Mouse (Mus musculus) embryonic stem cell, embryonic (primary cell): ENCODE results near the gene 1700113H08Rik.

Experiments used
- CTCF ChIA-PET, 4 experiments: fragments of 300-600 bp in 2 of 4; fragments of 350-600 bp in 2 of 4; sonication (Branson Sonifier 250); formaldehyde crosslinking; loops; one replicate each; lab custom pipeline; 2022; ENCODE audit warnings: inconsistent platforms in 2 of 4; lab: Charles Lee
- POLR2A ChIA-PET, 4 experiments: fragments of 300-600 bp in 2 of 4; fragments of 350-600 bp in 2 of 4; sonication (Branson Sonifier 250); formaldehyde crosslinking; loops; one replicate each; lab custom pipeline; 2022; ENCODE audit warnings: antibody characterized with exemption in 4 of 4, inconsistent platforms in 1 of 4; lab: Charles Lee

1700113H08Rik gene

GRCm38 (mm10) chr10:87057500-87058250, at the start of gene 1700113H08Rik:
Gene 1700113H08Rik (plus strand): TSS chr10:87058045.
- POLR2A ChIA-PET: no interaction called here
- CTCF ChIA-PET: interaction anchor here (0.5 to 2.1 kb wide), 6 partner anchors 20 to 757 kb away, joined by 3 to 5 read pairs (median 4); no protein-coding TSS in a partner anchor

GRCm38 (mm10) chr10:87008215-87008499, 49.7 kb upstream of the 1700113H08Rik start:
- POLR2A ChIA-PET: no interaction called here

DNA sequence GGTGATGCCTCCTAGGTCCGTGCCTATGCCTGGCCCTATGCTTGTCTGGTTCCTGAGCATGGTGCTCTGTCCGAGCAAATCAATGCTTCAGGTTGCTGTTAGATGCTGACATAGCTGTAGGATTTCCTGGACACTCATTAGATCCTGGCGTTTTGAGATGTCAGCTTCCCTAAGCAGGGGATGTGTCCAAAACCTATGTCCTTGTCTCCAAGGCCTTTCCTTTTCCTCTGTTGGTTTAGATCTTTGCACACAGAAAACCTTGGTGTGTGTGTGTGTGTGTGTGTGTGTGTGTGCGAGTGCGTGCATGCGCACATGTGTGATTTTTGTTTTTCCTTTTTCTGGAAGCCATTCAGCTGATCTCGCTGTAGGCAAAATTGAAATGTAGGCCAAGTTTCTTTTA, 45.8 kb upstream of the 1700113H08Rik start:
- POLR2A ChIA-PET: interaction anchor here in 1 of 4 experiments (0.6 kb wide), 1 partner anchor 175 kb away, joined by 3 read pairs; no protein-coding TSS in a partner anchor
- CTCF ChIA-PET: interaction anchor here in 1 of 4 experiments (0.6 kb wide), 1 partner anchor 54 kb away, joined by 6 read pairs; no protein-coding TSS in a partner anchor

More at GRCm38 (mm10) chr10:87008215-87008499, 49.7 kb upstream of the 1700113H08Rik start:
- CTCF ChIA-PET: no interaction called here

- CTCF ChIA-PET: interaction anchor here in 1 of 4 experiments (2.1 kb wide), 1 partner anchor 10 kb away, joined by 7 read pairs; no protein-coding TSS in a partner anchor
- POLR2A ChIA-PET: no interaction called here
Measured at GRCm38 (mm10) chr10:87014391-87014965, 43.4 kb upstream of the 1700113H08Rik start.

DNA sequence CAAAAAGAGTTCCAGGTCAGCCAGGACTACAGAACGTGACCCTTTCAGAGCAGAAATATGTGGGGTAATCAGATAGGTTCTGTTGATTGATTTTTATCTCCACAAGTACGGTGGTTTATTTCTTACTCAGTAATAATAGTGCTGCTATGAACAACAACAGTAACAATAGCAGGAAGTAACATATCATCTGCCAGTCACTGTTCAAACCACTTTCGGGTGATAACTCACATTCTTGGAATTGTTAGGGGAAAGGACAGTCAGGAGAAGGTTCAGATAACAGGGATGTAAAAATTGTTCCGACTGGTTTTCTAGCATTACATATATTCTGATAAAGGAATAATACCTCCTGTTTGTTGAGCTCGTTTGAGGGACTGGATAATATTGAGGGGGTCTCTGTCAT, 42.4 kb upstream of the 1700113H08Rik start:
- CTCF ChIA-PET: interaction anchor here in 2 of 4 experiments (1.1 to 2.1 kb wide), 3 partner anchors 8 to 44 kb away, joined by 3 to 7 read pairs (median 4); no protein-coding TSS in a partner anchor

DNA sequence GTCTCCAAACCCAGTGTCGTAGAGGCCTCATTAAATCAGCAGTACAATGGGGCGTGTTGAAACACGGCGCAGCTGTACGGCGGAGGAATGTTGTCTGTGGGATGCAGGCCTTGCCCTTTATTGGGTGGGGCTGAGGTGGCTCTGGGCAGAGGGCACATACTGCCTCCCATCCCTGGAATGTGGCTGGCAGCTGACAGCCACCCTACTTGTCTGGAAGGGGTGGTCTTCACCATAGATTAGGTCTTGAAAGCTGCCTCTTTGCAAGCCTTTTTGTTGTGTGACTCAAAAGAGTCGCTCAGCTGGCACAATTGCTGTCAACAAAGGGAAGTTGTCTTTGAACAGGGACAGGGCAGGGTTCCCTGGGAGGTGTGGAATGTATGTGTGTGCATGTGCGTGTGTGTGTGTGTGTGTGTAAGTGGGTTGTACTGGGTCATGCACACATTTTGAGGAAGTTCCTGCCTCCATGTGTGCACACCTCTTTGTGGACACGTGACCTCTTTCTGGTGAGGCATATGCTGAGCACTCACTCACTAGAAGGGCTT, 41.6 kb upstream of the 1700113H08Rik start:
- POLR2A ChIA-PET: interaction anchor here in 1 of 4 experiments (0.7 kb wide), 1 partner anchor 1204 kb away, joined by 3 read pairs; no protein-coding TSS in a partner anchor

More for the DNA sequence above, 42.4 kb upstream of the 1700113H08Rik start:
- POLR2A ChIA-PET: interaction anchor here in 1 of 4 experiments (0.7 kb wide), 1 partner anchor 1205 kb away, joined by 3 read pairs; no protein-coding TSS in a partner anchor

GRCm38 (mm10) chr10:87018876-87019275, 39.0 kb upstream of the 1700113H08Rik start:
- POLR2A ChIA-PET: interaction anchor here in 1 of 4 experiments (0.9 kb wide), 1 partner anchor 9 kb away, joined by 3 read pairs; no protein-coding TSS in a partner anchor
- CTCF ChIA-PET: interaction anchor here in 3 of 4 experiments (0.6 to 1.1 kb wide), 4 partner anchors 47 to 1380 kb away, joined by 3 to 7 read pairs (median 4); no protein-coding TSS in a partner anchor

More for the DNA sequence above, 41.6 kb upstream of the 1700113H08Rik start:
- CTCF ChIA-PET: interaction anchor here in 2 of 4 experiments (0.7 to 2.1 kb wide), 4 partner anchors 8 to 45 kb away, joined by 3 to 7 read pairs (median 4); no protein-coding TSS in a partner anchor

DNA sequence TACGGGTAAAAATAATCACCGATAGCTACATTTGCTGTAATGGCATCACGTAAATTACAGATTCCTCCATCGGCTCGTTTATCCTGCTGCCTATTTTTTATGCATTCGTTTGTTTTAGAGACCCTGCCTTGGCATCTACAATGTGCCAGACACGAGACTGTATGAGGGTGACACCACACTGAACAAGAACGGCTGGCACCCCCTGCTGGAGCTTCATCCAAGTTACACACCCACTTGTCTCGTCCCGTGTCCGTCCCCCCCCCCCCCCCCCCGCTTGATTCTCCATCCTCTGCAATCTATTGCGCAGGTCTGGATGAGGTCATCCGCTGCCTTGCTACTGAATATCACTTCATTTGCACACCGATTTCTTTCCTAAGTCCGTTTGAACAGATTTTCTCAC, 37.1 kb upstream of the 1700113H08Rik start:
- POLR2A ChIA-PET: interaction anchor here in 1 of 4 experiments (0.5 kb wide), 1 partner anchor 315 kb away, joined by 3 read pairs; the partner anchor contains the start of genes Hsp90b1 and Ttc41

GRCm38 (mm10) chr10:87024884-87025283, 33.0 kb upstream of the 1700113H08Rik start:
- ChIA-PET POLR2A (interaction anchor here in 2 of 4 experiments (0.6 to 0.8 kb wide), 5 partner anchors 102 to 1187 kb away, joined by 3 to 6 read pairs (median 4); no protein-coding TSS in a partner anchor), CTCF (interaction anchor here (0.5 to 3.1 kb wide), 57 partner anchors 8 to 1329 kb away, joined by 3 to 25 read pairs (median 4); partner anchors contain the start of gene 1700113H08Rik (in 2 of the 4))

More for the DNA sequence above, 37.1 kb upstream of the 1700113H08Rik start:
- CTCF ChIA-PET: interaction anchor here (0.6 to 1.7 kb wide), 11 partner anchors 49 to 1993 kb away, joined by 3 to 20 read pairs (median 3); no protein-coding TSS in a partner anchor

GRCm38 (mm10) chr10:87032768-87033167, 25.1 kb upstream of the 1700113H08Rik start:
- ChIA-PET CTCF (interaction anchor here in 2 of 4 experiments (0.6 kb wide), 2 partner anchors 8 to 468 kb away, joined by 3 read pairs; no protein-coding TSS in a partner anchor), POLR2A (no interaction called here)

DNA sequence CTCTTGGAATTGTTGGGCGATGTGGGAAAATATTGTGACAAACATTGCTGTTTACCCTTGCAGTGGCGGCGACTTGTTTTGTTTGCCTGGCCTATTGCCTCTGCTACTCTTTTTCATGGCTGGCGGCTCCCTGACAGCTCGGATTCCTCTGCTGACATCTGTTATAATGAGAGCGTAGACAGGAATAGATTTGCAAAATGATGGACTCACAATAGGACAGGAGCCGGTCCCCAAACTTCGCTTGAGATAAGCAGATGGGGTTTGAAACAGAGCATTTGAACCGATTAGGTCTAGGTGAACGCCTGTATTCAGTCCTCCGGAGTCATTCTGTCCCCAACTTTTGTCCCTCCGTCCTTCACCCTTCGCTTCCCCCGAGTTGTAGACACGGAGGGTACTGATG, 22.0 kb upstream of the 1700113H08Rik start:
- POLR2A ChIA-PET: no interaction called here
- CTCF ChIA-PET: interaction anchor here in 2 of 4 experiments (0.5 to 1.9 kb wide), 2 partner anchors 11 to 16 kb away, joined by 5 to 7 read pairs; no protein-coding TSS in a partner anchor

DNA sequence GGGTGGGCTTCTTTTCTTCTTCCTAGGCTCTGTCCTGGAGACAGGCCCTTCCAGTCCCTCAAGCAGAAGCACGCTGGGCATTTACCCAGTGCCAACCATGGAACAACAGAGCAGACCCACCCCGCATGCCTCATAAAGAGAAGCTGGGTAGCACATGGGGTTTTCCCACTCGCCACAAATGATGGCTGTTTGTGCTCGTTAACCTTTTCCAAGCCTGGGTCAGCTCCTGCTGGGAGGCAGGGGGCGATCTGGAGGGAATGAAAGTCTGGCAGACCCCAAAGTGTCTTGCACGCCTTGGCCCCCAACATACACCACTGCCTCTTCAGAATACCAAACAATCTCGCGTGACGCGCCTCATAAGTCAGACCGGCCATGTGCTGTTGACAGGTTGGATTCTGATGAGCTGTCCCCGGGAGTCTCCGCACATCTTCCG, 21.6 kb upstream of the 1700113H08Rik start:
- ChIA-PET POLR2A (no interaction called here), CTCF (interaction anchor here in 3 of 4 experiments (0.7 to 1.9 kb wide), 6 partner anchors 11 to 1384 kb away, joined by 3 to 20 read pairs (median 6); no protein-coding TSS in a partner anchor)

GRCm38 (mm10) chr10:87037062-87037461, 20.8 kb upstream of the 1700113H08Rik start:
- CTCF ChIA-PET: interaction anchor here in 3 of 4 experiments (0.6 to 1.9 kb wide), 8 partner anchors 10 to 1385 kb away, joined by 3 to 20 read pairs (median 4); no protein-coding TSS in a partner anchor
- POLR2A ChIA-PET: no interaction called here

GRCm38 (mm10) chr10:87039340-87039739, 18.5 kb upstream of the 1700113H08Rik start:
- CTCF ChIA-PET: interaction anchor here in 1 of 4 experiments (1.6 kb wide), 1 partner anchor 15 kb away, joined by 7 read pairs; no protein-coding TSS in a partner anchor
- POLR2A ChIA-PET: no interaction called here

- ChIA-PET CTCF (interaction anchor here in 1 of 4 experiments (1.6 kb wide), 1 partner anchor 15 kb away, joined by 7 read pairs; no protein-coding TSS in a partner anchor), POLR2A (no interaction called here)
Measured at GRCm38 (mm10) chr10:87039800-87040199, 18.0 kb upstream of the 1700113H08Rik start.

DNA sequence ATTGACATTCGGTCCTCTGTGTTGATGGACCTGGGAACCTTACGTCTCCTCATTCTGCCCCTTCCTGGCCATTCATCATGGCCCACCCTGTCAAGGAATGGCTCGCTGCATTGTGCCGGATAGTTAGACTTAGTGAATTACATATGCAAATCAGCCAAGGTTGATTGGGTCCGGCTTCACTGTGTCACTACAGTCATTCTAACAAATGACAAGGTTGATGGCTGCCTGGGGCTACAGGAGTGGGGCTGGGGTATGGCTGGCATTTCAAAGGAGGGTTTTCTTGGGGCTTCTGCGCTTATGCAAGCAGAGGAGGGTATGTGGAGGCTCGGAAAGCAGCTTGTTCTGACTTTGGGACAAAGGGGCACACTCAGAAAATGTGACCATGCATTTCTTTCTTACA, 16.6 kb upstream of the 1700113H08Rik start:
- ChIA-PET POLR2A (no interaction called here), CTCF (no interaction called here)

GRCm38 (mm10) chr10:87045273-87045672, 12.6 kb upstream of the 1700113H08Rik start:
- POLR2A ChIA-PET: interaction anchor here in 1 of 4 experiments (0.6 kb wide), 1 partner anchor 1434 kb away, joined by 6 read pairs; no protein-coding TSS in a partner anchor
- CTCF ChIA-PET: interaction anchor here in 1 of 4 experiments (0.7 kb wide), 1 partner anchor 17 kb away, joined by 3 read pairs; no protein-coding TSS in a partner anchor
